Mouse (Mus musculus): Measurements from ENCODE around the gene Frrs1. TPM values are rescaled to one million over a fixed set of nuclear protein-coding genes. Genes with fewer than 3 reads are reported as not detected.

The Frrs1 gene
- polyA plus RNA-seq, 1 experiment from 2014 or later: 10.9 TPM

DNA sequence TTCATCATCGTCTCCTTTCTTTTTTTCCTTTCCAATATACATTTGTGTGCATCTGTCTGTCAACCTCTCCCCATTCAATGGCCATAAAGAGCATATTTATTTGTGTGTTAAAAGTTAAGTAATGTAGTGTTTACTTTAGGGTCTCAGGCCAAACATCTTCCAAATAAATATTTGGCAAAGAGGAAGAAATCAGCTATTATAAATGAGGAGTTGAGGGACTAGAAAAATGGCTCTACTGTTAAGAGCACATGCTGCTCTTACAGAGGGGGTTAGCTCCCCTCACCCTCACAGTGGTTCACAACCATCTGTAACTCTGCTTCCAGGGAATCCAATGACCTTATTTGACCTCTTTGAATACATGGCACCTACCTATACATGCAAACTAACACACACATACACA lies 73.9 kb downstream of the Frrs1 start:
- no peak for ATAC-seq (ENCODE audit: low FRiP score, low read depth)
- no peak overlapping the region for H3K9ac ChIP-seq
- WGBS: 88% methylated on average over 1 of the region's 1 CpGs
- no peaks in the 10 kb centered on the region for H3K9me3 ChIP-seq
- no peaks in the 10 kb centered on the region for H3K36me3 ChIP-seq
- H3K4me3 ChIP-seq: no peak overlapping the region
- H3K27ac ChIP-seq: no peak overlapping the region
- H3K4me2 ChIP-seq (replicated peaks): no peak overlapping the region
- no peaks in the 10 kb centered on the region for H3K4me1 ChIP-seq
- no peaks in the 10 kb centered on the region for H3K27me3 ChIP-seq

DNA sequence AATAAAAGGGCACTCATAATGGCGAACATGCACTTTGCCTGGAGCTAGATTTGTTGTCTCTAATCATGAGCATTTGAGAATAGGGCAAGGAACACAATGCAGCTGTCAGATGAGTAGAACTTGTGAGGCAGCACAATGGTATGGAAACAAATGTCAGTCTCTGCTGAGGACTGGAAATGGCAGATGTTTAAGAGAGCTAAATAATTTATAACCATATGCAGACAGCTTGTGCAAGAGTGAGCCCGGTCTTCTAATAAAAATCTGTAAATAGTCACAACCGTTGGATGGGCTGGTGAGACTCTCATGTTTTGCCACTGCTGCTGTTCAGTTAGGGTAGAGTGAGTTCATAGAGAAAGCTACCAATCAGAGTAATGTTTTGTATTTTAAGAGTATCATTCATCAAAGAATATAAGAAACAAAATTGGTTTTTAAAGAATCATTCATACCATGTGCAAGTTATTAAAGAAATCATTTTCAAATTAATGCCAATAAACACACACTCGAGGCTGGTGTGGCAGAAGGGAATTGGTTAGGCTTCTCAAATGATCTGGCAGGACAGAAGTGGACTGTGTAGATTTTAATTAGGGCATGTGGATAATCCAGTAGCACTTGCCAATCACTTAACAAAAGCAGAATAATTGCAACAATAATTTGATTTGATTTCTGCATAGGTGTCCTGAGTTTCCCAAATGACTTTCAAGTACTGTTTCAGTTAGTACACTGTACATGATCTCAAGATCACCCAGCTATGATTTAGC lies 77.8 kb downstream of the Frrs1 start:
- Histone ChIP-seq H3K9me3 (no peaks in the 10 kb centered on the region), H3K27me3 (no peaks in the 10 kb centered on the region), H3K4me2 (replicated peaks) (no peak overlapping the region), H3K36me3 (no peaks in the 10 kb centered on the region), H3K27ac (no peak overlapping the region), H3K4me3 (no peak overlapping the region), H3K9ac (no peak overlapping the region), H3K4me1 (0 out of 2 replicates have a peak, but pooled peaks cover 6% of the 10 kb centered on the region)
- WGBS: 53% methylated on average over 4 of the region's 4 CpGs
- peak; percentile 48; the same call in 1 of the 2 replicates for ATAC-seq (ENCODE audit: low FRiP score, low read depth)

DNA sequence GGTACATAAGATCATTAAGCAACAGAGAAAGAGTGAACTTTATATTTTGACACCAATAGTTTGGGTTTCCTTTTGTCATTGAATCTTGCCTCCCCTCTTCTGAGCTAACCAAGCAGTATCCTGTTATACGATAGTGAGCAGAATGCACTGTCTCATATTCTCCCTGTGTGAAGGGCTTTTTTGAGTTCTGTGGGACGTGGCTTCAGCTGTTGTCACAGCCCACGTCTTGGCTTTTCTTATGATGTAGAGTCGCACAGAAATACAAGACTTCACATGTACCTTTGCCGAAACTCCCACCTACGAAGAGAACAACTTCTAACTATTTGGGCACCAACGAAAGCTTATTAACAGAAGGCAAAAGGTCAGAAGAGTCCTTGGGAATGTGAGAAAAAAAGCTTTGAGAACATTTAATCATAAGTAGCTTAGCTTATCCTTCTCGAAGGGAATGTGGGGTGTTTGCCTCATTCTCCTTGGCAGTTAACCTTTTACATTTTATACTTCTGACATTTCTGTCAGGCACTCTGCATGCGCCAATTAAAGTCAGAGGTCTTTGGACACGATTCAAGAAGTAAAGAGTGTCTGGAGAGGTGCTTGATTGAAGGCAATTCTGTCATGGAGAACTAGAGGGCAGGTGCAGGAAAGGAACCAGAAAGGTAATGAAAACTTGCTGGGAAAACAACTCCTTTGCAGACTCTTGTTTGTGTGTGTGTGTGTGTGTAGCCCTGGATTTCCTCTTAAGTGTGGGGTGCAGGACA lies 81.7 kb downstream of the Frrs1 start:
- Histone ChIP-seq H3K27ac (no peak overlapping the region), H3K4me1 (0 out of 2 replicates have a peak, but pooled peaks cover 6% of the 10 kb centered on the region)
- WGBS: 67% methylated on average over 10 of the region's 10 CpGs

DNA sequence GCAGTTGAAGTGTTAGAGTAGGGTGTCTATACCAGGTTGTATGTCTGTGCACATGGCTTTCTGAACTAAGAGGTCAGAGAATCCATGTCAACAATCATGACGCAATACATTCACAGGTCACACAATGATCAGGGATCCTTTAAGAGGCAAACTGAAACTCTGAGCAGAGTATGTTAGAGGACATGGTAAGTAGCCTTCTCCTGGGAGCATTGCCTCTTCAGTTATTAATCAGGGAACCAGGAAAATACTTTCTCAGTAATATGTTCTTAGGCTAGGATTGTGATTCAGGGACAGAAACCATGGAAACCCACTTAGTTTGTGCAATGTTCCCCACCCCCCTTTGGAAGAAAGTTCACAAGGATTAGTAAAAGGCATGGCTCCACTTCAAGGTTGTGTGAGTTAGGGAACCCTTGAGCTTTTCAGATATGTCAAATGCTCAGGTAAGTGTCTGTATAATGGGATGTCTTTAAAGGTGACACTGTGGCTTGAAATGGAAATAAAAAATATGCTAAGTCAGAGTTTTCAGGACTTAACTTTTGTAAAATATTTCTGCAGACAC lies 82.4 kb downstream of the Frrs1 start:
- H3K4me1 ChIP-seq: 0 out of 2 replicates have a peak, but pooled peaks cover 6% of the 10 kb centered on the region
- H3K4me2 ChIP-seq (replicated peaks): no peak overlapping the region
- no peaks in the 10 kb centered on the region for H3K27me3 ChIP-seq
- WGBS: 93% methylated on average over 1 of the region's 1 CpGs
- no peak overlapping the region for H3K9ac ChIP-seq
- H3K27ac ChIP-seq: no peak overlapping the region
- no peaks in the 10 kb centered on the region for H3K9me3 ChIP-seq
- H3K4me3 ChIP-seq: no peak overlapping the region
- no peak for ATAC-seq (ENCODE audit: low FRiP score, low read depth)
- no peaks in the 10 kb centered on the region for H3K36me3 ChIP-seq

More for the DNA sequence above, 81.7 kb downstream of the Frrs1 start:
- no peak overlapping the region for H3K4me3 ChIP-seq
- no peaks in the 10 kb centered on the region for H3K27me3 ChIP-seq
- no peak overlapping the region for H3K9ac ChIP-seq
- no peaks in the 10 kb centered on the region for H3K36me3 ChIP-seq
- no peaks in the 10 kb centered on the region for H3K9me3 ChIP-seq
- no peak overlapping the region for H3K4me2 ChIP-seq (replicated peaks)
- ATAC-seq (ENCODE audit: low FRiP score, low read depth): peak; percentile 30; the same call in 1 of the 2 replicates

DNA sequence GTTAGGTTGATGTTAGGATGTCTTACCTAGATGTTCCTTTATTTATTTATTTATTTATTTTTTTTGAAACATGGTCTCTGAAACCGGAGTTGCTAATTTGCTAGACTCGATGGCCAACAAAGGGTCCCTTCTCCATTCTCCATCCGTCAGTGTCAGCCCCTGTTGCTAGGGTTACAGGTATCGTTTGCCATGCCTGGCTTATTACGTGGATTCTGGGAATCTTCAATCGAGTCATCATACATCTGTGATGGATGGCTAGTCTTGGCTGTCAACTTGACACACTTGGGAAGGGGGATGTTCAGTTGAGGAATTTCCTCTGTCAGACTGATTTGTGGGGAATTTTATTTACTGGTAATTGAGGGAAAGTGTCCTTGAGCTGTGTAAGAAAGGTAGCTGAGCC lies 83.5 kb downstream of the Frrs1 start:
- Histone ChIP-seq H3K4me1 (0 out of 2 replicates have a peak, but pooled peaks cover 6% of the 10 kb centered on the region), H3K9ac (no peak overlapping the region), H3K4me3 (no peak overlapping the region), H3K27ac (no peak overlapping the region), H3K9me3 (no peaks in the 10 kb centered on the region), H3K27me3 (no peaks in the 10 kb centered on the region), H3K4me2 (replicated peaks) (no peak overlapping the region), H3K36me3 (no peaks in the 10 kb centered on the region)
- 74% methylated on average over 6 of the region's 6 CpGs for WGBS
- ATAC-seq (ENCODE audit: low FRiP score, low read depth): no peak

DNA sequence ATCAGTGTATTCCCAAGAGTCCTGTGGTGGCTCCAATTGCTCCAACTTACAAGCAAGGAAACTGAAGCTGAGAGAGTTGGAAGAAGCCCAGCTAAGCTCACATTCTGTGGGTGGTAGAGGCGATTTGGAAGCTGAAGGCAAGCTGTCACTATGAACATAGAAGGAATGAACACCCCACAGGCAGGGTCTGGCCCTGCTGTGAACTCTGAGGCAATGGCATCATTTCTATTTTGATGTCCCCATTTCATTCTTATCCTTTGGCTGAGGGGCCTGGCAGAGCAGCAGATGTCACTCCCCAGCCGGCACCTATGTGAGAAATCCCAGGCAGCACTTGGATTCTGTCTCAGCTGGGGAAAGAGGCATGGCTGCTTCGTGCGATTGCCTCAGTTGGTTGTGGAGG lies 84.2 kb downstream of the Frrs1 start:
- ATAC-seq (ENCODE audit: low FRiP score, low read depth): no peak
- Histone ChIP-seq H3K4me1 (0 out of 2 replicates have a peak, but pooled peaks cover 6% of the 10 kb centered on the region), H3K9me3 (no peaks in the 10 kb centered on the region), H3K4me2 (replicated peaks) (no peak overlapping the region), H3K4me3 (no peak overlapping the region), H3K27me3 (no peaks in the 10 kb centered on the region), H3K9ac (no peak overlapping the region), H3K27ac (no peak overlapping the region), H3K36me3 (no peaks in the 10 kb centered on the region)
- 63% methylated on average over 4 of the region's 4 CpGs for WGBS

DNA sequence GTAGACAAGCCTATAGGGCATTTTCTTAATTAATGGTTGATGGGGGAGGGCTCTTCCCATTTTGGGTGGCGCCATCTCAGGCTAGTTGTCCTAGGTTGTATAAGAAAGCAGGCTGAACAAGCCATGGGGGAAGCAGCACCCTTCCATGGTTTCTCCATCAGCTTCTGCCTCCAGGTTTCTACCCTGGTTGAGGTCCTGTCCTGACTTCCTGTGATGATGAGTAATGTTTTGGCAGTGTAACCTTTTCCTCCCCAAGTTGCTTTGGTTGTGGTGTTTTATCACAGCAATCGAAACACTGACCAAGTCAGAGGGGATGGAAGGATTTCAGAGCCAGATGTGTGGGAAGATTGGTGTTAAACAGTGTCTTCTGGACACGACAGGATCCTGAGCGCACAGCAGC lies 87.2 kb downstream of the Frrs1 start:
- Histone ChIP-seq H3K27ac (no peak overlapping the region), H3K9ac (no peak overlapping the region), H3K4me2 (replicated peaks) (no peak overlapping the region), H3K9me3 (no peaks in the 10 kb centered on the region), H3K36me3 (no peaks in the 10 kb centered on the region), H3K4me1 (0 out of 2 replicates have a peak, but pooled peaks cover 3% of the 10 kb centered on the region), H3K4me3 (no peak overlapping the region), H3K27me3 (no peaks in the 10 kb centered on the region)
- WGBS: 84% methylated on average over 4 of the region's 4 CpGs
- no peak for ATAC-seq (ENCODE audit: low FRiP score, low read depth)

DNA sequence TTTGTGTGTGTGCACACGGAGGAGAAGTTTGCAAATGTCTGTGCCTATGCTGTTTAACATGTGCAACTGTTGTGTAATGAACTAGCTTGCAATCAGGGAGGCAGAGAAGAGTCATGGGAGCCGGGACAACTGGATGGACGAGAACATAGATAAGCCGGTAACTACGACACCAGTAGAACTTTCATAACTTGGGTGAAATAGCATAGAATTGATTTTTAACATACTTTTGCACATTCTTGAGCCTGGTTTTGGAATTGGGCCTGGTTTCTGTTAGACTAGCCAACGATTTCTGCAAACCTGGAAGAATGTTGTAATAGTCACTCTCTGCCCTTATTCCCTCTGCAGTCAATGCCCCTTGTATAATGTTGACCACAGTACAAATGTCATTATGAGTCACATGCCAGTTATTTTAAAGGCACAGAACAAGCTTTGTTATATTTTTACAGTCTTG lies 91.4 kb downstream of the Frrs1 start:
- no peak overlapping the region for H3K27ac ChIP-seq
- no peak for ATAC-seq (ENCODE audit: low FRiP score, low read depth)
- H3K9ac ChIP-seq: no peak overlapping the region
- no peaks in the 10 kb centered on the region for H3K36me3 ChIP-seq
- no peaks in the 10 kb centered on the region for H3K4me1 ChIP-seq
- H3K9me3 ChIP-seq: no peaks in the 10 kb centered on the region
- H3K4me3 ChIP-seq: no peak overlapping the region
- WGBS: 82% methylated on average over 6 of the region's 6 CpGs
- no peak overlapping the region for H3K4me2 ChIP-seq (replicated peaks)
- H3K27me3 ChIP-seq: no peaks in the 10 kb centered on the region

DNA sequence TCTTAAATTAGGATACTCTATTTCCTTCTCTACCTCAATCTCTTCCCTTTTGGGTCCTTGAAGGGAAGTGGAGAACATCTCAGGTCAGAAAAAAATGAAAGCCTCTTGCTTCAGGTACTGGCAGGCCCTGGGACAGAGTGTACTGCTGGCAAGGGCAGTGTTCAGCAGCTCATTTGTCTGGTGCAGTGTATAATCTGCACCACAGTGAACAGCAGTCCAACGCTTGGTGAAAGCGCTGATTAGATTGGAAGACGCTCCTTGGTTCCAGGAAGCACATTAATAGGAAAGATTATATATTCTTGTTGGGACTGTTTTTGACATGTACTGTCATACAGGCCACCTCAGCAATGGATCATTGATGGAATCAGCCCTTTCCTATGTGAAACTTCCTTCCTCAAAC lies 92.2 kb downstream of the Frrs1 start:
- H3K4me3 ChIP-seq: no peak overlapping the region
- H3K9ac ChIP-seq: no peak overlapping the region
- no peak for ATAC-seq (ENCODE audit: low FRiP score, low read depth)
- no peak overlapping the region for H3K4me2 ChIP-seq (replicated peaks)
- H3K27ac ChIP-seq: no peak overlapping the region
- H3K27me3 ChIP-seq: no peaks in the 10 kb centered on the region
- 95% methylated on average over 3 of the region's 3 CpGs for WGBS
- no peaks in the 10 kb centered on the region for H3K9me3 ChIP-seq
- no peaks in the 10 kb centered on the region for H3K36me3 ChIP-seq
- no peaks in the 10 kb centered on the region for H3K4me1 ChIP-seq

DNA sequence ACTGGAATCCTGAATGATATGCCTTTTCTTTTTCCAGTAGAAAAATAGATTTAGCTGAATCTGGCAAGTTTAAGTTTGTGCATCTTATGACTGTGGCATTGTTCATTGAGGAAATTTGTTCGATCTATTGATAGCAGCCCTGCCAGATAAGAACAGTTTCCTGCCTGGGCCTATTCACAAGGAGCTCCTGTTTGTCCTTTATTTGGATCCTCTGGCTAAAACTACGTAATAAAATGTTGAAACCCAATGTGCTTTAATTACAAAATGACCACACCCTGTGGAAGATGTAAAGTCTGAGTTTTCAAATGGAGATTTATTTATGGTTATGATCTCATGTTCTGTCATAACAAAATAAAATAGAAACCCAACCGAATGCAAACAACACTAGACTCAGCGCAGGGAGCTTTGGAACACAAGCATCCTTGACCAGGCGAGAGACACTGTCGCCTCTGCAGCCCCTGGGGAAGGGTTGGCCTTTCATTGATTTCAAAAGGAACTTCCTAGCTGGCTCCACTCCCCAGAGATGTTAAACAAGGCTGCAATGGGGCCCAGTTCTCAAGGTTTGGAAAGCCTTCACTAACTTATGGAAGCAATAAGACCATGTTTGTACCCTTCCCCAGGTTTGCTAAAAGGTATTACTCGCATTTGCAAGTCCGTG lies 93.1 kb downstream of the Frrs1 start:
- Histone ChIP-seq H3K4me3 (no peak overlapping the region), H3K4me2 (replicated peaks) (no peak overlapping the region), H3K27ac (no peak overlapping the region), H3K9ac (no peak overlapping the region), H3K4me1 (no peaks in the 10 kb centered on the region), H3K36me3 (no peaks in the 10 kb centered on the region), H3K27me3 (no peaks in the 10 kb centered on the region), H3K9me3 (no peaks in the 10 kb centered on the region)
- 83% methylated on average over 8 of the region's 8 CpGs for WGBS
- ATAC-seq (ENCODE audit: low FRiP score, low read depth): no peak

DNA sequence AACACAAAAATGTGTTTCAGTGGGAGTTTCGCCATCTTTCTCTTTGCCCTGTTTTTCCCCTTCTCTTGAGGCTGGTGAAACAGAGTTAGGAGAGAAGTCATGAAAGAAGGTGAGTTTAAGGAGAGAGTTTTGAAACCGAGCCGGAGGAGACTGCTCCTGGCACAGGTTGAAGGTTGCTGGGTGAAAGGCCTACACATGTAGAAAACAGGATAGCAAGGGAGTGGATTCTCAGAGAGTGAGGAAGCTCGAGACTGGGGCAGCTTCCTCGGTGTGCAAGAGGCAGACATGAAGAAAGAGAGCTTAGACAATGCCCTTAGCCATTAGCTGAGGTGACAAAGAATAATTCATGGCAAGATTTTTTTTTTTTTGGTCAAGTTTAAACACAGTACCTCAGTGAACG lies 94.1 kb downstream of the Frrs1 start:
- Histone ChIP-seq H3K4me1 (no peaks in the 10 kb centered on the region), H3K27ac (no peak overlapping the region), H3K9ac (no peak overlapping the region), H3K36me3 (no peaks in the 10 kb centered on the region), H3K4me2 (replicated peaks) (no peak overlapping the region), H3K9me3 (no peaks in the 10 kb centered on the region), H3K4me3 (no peak overlapping the region), H3K27me3 (no peaks in the 10 kb centered on the region)
- WGBS: 86% methylated on average over 6 of the region's 6 CpGs
- ATAC-seq (ENCODE audit: low FRiP score, low read depth): no peak

DNA sequence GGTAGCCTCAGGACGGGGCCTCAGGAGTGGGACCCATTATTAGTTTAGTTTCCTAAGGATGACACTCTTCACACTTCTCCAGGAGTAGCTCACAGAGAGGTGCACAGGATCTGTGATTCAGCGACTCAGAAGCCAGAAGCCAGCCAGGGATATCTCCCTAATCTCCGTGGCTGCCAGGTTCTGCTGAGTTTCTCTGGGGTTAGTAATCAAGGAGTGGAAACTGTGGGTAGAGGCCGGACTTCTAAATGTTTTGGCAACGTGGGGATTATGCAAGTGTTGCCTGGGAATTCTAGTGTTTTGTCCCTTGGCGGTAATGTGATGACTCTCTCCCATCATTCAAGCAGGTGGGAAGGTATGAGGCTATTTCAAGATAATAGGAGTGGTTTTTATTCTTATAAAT lies 95.8 kb downstream of the Frrs1 start:
- no peaks in the 10 kb centered on the region for H3K4me1 ChIP-seq
- 64% methylated on average over 6 of the region's 6 CpGs for WGBS
- H3K4me3 ChIP-seq: no peak overlapping the region
- H3K27ac ChIP-seq: no peak overlapping the region
- no peaks in the 10 kb centered on the region for H3K27me3 ChIP-seq
- H3K9me3 ChIP-seq: no peaks in the 10 kb centered on the region
- no peaks in the 10 kb centered on the region for H3K36me3 ChIP-seq
- ATAC-seq (ENCODE audit: low FRiP score, low read depth): no peak
- no peak overlapping the region for H3K9ac ChIP-seq
- no peak overlapping the region for H3K4me2 ChIP-seq (replicated peaks)

Measured in limb, embryonic 13.5 days (tissue).